Mouse (Mus musculus) intestine, embryonic 14.5 days (tissue): ENCODE measurements at regions not wholly inside any gene's neighbourhood (a gene's known extent, or its start where the extent isn't known, plus 50 kb on each side); places are given as distances from the start of the nearest gene placed in this dataset.
A peak's percentile ranks its signal among the peaks of the same experiment; 100 is the strongest.
"Not testable (repeated sequence)": the region's sequence is repeated elsewhere in the genome, so short reads cannot be mapped to it uniquely, and the experiment has no call there.

Experiments
- ATAC-seq: fragments of 200-750 bp; cut with Nextera tagmentation; replicated peaks from 2 replicates; pipeline ENCODE4 v1.8.0; 2017; ENCODE audit warnings: low read depth, moderate number of reproducible peaks, moderate TSS enrichment, moderate library complexity; ENCODE audit not compliant: low FRiP score, low TSS enrichment
- DNase-seq: peaks from one replicate; pipeline ENCODE4 v3.0.0-alpha.2; 2018; ENCODE audit warnings: low spot score
- H3K27ac ChIP-seq: fragments of 300-500 bp; sonication (generic); 2 replicates; pipeline ENCODE4 v1.5.1; 2014; ENCODE audit warnings: low read depth, mild to moderate bottlenecking, control low read depth
- H3K27me3 ChIP-seq: fragments of 300-500 bp; sonication (generic); replicated peaks from 2 replicates; pipeline ENCODE4 v1.6.1; 2014; ENCODE audit warnings: low read length, control low read depth; ENCODE audit not compliant: control insufficient read depth, insufficient read depth
- H3K36me3 ChIP-seq: fragments of 300-500 bp; sonication (generic); 2 replicates; pipeline ENCODE4 v1.6.1; 2014; ENCODE audit warnings: low read length, control low read depth; ENCODE audit not compliant: control insufficient read depth, insufficient read depth
- H3K4me1 ChIP-seq: fragments of 300-500 bp; sonication (generic); replicated peaks from 2 replicates; pipeline ENCODE4 v1.6.1; 2014; ENCODE audit warnings: low read length, control low read depth, mixed read lengths; ENCODE audit not compliant: control insufficient read depth, insufficient read depth
- H3K4me2 ChIP-seq: fragments of 300-500 bp; sonication (generic); 2 replicates; pipeline ENCODE4 v1.6.1; 2014; ENCODE audit warnings: low read length
- H3K4me3 ChIP-seq: fragments of 300-500 bp; sonication (generic); 2 replicates; pipeline ENCODE4 v1.5.1; 2014; ENCODE audit warnings: low read depth, low read length, control low read depth, mixed read lengths
- H3K9ac ChIP-seq: fragments of 300-500 bp; sonication (generic); 2 replicates; pipeline ENCODE4 v1.6.1; 2014; ENCODE audit warnings: mild to moderate bottlenecking, low read length
- H3K9me3 ChIP-seq: fragments of 300-500 bp; sonication (generic); 2 replicates; pipeline ENCODE4 v1.6.1; 2016; ENCODE audit warnings: low read length, control low read depth; ENCODE audit not compliant: control insufficient read depth
- WGBS: fragments of 180-500 bp; shearing (Covaris S2); extraction: QIAGEN DNeasy Blood & Tissue Kit; methylation state at CpG from one replicate; pipeline ENCODE4 v1.1.7; 2014; 5-methylcytosine and 5-hydroxymethylcytosine counted together

GRCm38 (mm10) chr12:67722033-67722800, 499.9 kb upstream of the Mdga2 start:
- Histone ChIP-seq H3K9ac (no peak overlapping the region), H3K9me3 (no peaks in the 10 kb centered on the region), H3K27me3 (no peaks in the 10 kb centered on the region), H3K4me3 (no peak overlapping the region), H3K4me1 (no peaks in the 10 kb centered on the region), H3K4me2 (no peak overlapping the region), H3K36me3 (no peaks in the 10 kb centered on the region), H3K27ac (no peak overlapping the region)
- WGBS, result 68% methylated on average over 6 of the region's 6 CpGs
- ATAC-seq (no peak), DNase-seq (no peak)

DNA sequence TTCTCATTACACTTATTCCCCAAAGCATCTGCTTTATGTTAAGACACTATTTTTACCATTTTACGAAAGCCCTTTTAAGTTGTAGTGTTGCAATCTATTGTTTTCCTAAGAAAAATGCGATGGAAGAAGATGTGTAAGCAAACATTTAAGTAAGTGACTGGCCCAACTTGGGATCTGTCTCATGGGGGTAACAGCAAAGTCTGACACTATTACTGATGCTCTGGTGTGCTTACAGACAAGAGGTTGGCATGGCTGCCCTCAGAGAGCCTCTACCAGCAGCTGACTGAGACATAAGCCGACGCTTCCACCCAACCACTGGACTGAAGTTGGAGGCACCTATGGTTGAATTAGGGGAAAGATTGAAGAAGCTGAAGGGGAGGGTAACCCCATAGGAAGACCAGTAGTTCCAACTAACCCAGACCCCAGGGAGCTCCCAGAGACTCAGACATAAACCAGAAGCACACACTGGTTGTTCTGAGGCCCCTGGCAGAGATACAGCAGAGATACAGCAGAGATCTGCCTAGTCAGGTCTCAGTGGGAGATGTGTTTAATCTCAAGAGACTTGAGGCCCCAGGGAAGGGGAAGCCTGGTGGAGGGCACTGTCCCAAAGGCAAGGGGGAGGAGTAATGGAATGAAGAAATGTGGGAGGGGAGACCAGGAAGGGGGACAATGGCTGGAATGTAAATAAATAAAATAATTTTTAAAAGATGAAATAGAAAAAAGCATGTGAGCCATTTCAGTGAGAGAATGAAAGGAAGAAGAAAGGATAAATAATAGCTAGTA, 499.0 kb upstream of the Mdga2 start:
- Histone ChIP-seq H3K27ac (peak overlapping the region; percentile 33; the same call in 1 of the 2 replicates), H3K27me3 (no peaks in the 10 kb centered on the region), H3K9me3 (no peaks in the 10 kb centered on the region), H3K36me3 (no peaks in the 10 kb centered on the region), H3K4me2 (no peak overlapping the region), H3K4me3 (no peak overlapping the region), H3K4me1 (no peaks in the 10 kb centered on the region), H3K9ac (no peak overlapping the region)
- DNase-seq (peak; percentile 50), ATAC-seq (no peak)
- whole genome bisulfite sequencing, result 64% methylated on average over 4 of the region's 4 CpGs

DNA sequence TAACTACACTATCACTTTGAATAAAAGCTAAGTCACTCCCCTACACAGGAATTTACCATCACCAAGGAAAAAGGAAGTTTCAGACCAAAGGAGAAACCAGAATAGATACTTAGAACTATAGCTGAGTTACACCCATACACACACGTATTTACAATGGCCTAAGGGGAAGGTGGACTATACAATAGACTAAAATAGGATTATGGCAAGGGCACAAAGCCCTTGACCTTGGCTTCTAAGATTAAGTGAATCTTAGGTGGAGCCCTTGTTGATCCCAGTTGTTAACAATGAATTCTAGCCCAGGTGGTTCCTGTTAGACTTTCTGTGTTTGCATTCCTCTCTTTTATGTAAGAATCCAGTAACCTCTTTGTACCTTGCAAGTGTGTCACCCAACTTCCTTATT, 490.0 kb upstream of the Mdga2 start:
- H3K9me3 ChIP-seq, ATAC-seq, H3K27ac ChIP-seq, DNase-seq, H3K9ac ChIP-seq, H3K27me3 ChIP-seq, H3K4me1 ChIP-seq, H3K36me3 ChIP-seq, H3K4me2 ChIP-seq, H3K4me3 ChIP-seq: not testable (repeated sequence)
- 83% methylated on average over 1 of the region's 1 CpGs for WGBS
